Mouse (Mus musculus): ENCODE results near the gene Snai1. TPM values are rescaled to one million over a fixed set of nuclear protein-coding genes. Genes with fewer than 3 reads are reported as not detected.
A peak's percentile ranks its signal among the peaks of the same experiment; 100 is the strongest.

Snai1 gene
- polyA plus RNA-seq, 1 experiment from 2014 or later: 2.7 TPM

- 61% methylated on average over 5 of the region's 5 CpGs for WGBS
- no peak for ATAC-seq (replicated peaks)
These were observed 6.5 kb downstream of the Snai1 start for GRCm38 (mm10) chr2:167544456-167544855.

GRCm38 (mm10) chr2:167546447-167547195 is 8.6 kb downstream of the Snai1 start:
- WGBS: 87% methylated on average over 18 of the region's 18 CpGs
- H3K36me3 ChIP-seq: no peaks in the 10 kb centered on the region
- H3K27ac ChIP-seq (replicated peaks): no peak overlapping the region
- H3K4me1 ChIP-seq: no peaks in the 10 kb centered on the region
- H3K9ac ChIP-seq (replicated peaks): no peak overlapping the region
- no peak overlapping the region for H3K4me2 ChIP-seq (replicated peaks)
- H3K4me3 ChIP-seq: no peak overlapping the region
- no peaks in the 10 kb centered on the region for H3K9me3 ChIP-seq
- no peaks in the 10 kb centered on the region for H3K27me3 ChIP-seq
- ATAC-seq (replicated peaks): no peak

More at GRCm38 (mm10) chr2:167544456-167544855, 6.5 kb downstream of the Snai1 start:
- Histone ChIP-seq H3K27ac (replicated peaks) (no peak overlapping the region), H3K4me2 (replicated peaks) (no peak overlapping the region), H3K36me3 (no peaks in the 10 kb centered on the region), H3K4me1 (no peaks in the 10 kb centered on the region), H3K27me3 (peaks cover 11% of the 10 kb centered on the region; the same call in 1 of the 2 replicates), H3K9me3 (no peaks in the 10 kb centered on the region), H3K9ac (replicated peaks) (no peak overlapping the region), H3K4me3 (no peak overlapping the region)

- ATAC-seq (replicated peaks): no peak
- no peak overlapping the region for H3K9ac ChIP-seq (replicated peaks)
- 76% methylated on average over 8 of the region's 8 CpGs for WGBS
- H3K4me2 ChIP-seq (replicated peaks): no peak overlapping the region
- no peaks in the 10 kb centered on the region for H3K4me1 ChIP-seq
- no peak overlapping the region for H3K27ac ChIP-seq (replicated peaks)
- no peaks in the 10 kb centered on the region for H3K27me3 ChIP-seq
- H3K4me3 ChIP-seq: no peak overlapping the region
- no peaks in the 10 kb centered on the region for H3K36me3 ChIP-seq
- H3K9me3 ChIP-seq: no peaks in the 10 kb centered on the region
These were observed 9.4 kb downstream of the Snai1 start for GRCm38 (mm10) chr2:167547444-167547843.

DNA sequence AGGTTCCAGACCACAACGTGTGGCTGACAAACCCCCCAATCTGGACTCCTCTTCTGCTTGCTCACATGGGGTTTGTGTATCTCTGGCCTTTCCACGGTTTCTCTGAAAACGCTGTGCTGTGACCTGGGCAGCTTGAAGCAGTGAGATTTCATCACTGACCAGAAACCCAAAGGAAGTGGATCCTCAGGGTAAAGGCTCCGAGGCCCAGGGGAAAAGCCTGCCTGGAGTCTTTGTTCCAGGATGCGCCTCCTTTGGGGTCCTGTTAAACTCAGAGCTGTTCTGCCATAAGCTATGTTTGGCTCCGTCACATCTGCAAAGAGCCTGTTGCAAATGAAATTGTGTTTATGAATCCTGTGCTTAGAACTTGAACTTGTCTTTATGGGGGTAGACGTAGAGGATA is 11.0 kb downstream of the Snai1 start:
- Histone ChIP-seq H3K36me3 (no peaks in the 10 kb centered on the region), H3K4me3 (no peak overlapping the region), H3K4me1 (no peaks in the 10 kb centered on the region), H3K9me3 (no peaks in the 10 kb centered on the region), H3K4me2 (replicated peaks) (no peak overlapping the region), H3K27me3 (no peaks in the 10 kb centered on the region), H3K9ac (replicated peaks) (no peak overlapping the region), H3K27ac (replicated peaks) (no peak overlapping the region)
- 84% methylated on average over 7 of the region's 7 CpGs for WGBS
- ATAC-seq (replicated peaks): no peak

- Histone ChIP-seq H3K4me1 (no peaks in the 10 kb centered on the region), H3K4me3 (no peak overlapping the region), H3K4me2 (replicated peaks) (no peak overlapping the region), H3K36me3 (no peaks in the 10 kb centered on the region), H3K27me3 (no peaks in the 10 kb centered on the region), H3K9ac (replicated peaks) (no peak overlapping the region), H3K9me3 (no peaks in the 10 kb centered on the region), H3K27ac (replicated peaks) (no peak overlapping the region)
- 78% methylated on average over 8 of the region's 8 CpGs for WGBS
- no peak for ATAC-seq (replicated peaks)
These were observed 12.4 kb downstream of the Snai1 start for GRCm38 (mm10) chr2:167550341-167550854.

DNA sequence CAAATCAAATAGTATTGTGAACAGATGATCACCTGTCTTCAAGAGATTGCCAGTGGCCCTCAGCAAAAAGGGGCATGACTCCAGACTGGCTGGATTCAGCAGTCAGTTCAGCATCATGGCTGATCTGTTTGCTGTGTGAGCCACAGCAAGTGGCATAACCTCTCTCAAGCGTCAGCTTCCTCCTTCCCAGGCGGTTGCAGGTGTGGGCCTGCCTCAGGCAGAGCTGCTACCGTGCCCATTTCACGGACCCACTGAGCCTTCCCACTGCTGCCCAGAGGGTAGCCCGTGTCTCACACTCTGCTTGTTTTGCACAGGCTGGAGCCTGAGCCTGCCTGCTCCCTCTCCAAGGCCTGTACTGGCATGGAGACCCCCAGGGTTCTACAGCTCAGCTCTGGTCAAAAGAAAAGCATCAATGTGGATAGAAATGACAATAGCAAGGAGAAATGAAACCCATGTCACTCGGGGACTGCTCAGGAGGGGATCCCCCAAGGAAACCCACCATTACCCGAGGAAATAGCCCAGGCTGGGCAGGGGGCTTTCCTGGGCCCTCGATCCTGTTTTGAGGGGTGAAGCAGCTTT is 13.4 kb downstream of the Snai1 start:
- H3K4me3 ChIP-seq: no peak overlapping the region
- no peaks in the 10 kb centered on the region for H3K9me3 ChIP-seq
- ATAC-seq (replicated peaks): no peak
- WGBS: 76% methylated on average over 8 of the region's 8 CpGs
- H3K9ac ChIP-seq (replicated peaks): no peak overlapping the region
- H3K27ac ChIP-seq (replicated peaks): no peak overlapping the region
- no peaks in the 10 kb centered on the region for H3K4me1 ChIP-seq
- no peaks in the 10 kb centered on the region for H3K27me3 ChIP-seq
- no peaks in the 10 kb centered on the region for H3K36me3 ChIP-seq
- no peak overlapping the region for H3K4me2 ChIP-seq (replicated peaks)

DNA sequence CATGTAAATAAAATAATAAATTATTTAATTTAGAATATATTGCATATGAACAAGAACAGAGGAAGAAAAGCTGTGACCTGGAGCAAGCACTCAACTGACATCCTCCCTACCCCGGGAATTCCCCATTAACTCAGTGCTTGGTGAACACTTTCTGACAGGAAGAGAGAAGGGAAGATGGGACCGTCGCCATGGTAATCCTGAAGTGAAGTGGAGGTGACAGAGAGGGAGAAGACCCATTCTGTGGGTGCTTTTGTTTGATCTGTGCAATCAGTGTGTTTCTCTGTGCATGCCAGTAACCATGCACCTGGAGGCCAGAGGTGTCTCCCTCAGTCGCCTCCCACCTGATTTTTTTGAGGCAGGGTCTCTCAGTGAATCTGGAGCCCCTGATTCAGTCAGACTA is 14.3 kb downstream of the Snai1 start:
- no peak overlapping the region for H3K27ac ChIP-seq (replicated peaks)
- H3K9ac ChIP-seq (replicated peaks): no peak overlapping the region
- 92% methylated on average over 4 of the region's 4 CpGs for whole genome bisulfite sequencing
- no peaks in the 10 kb centered on the region for H3K27me3 ChIP-seq
- no peaks in the 10 kb centered on the region for H3K9me3 ChIP-seq
- H3K4me3 ChIP-seq: no peak overlapping the region
- no peak overlapping the region for H3K4me2 ChIP-seq (replicated peaks)
- H3K36me3 ChIP-seq: no peaks in the 10 kb centered on the region
- ATAC-seq (replicated peaks): no peak
- no peaks in the 10 kb centered on the region for H3K4me1 ChIP-seq

GRCm38 (mm10) chr2:167552927-167553402 is 15.0 kb downstream of the Snai1 start:
- no peaks in the 10 kb centered on the region for H3K36me3 ChIP-seq
- H3K9me3 ChIP-seq: no peaks in the 10 kb centered on the region
- H3K27me3 ChIP-seq: no peaks in the 10 kb centered on the region
- no peaks in the 10 kb centered on the region for H3K4me1 ChIP-seq
- ATAC-seq (replicated peaks): no peak
- no peak overlapping the region for H3K4me3 ChIP-seq
- 24% methylated on average over 11 of the region's 11 CpGs for WGBS
- no peak overlapping the region for H3K4me2 ChIP-seq (replicated peaks)
- H3K9ac ChIP-seq (replicated peaks): no peak overlapping the region
- no peak overlapping the region for H3K27ac ChIP-seq (replicated peaks)

- Histone ChIP-seq H3K36me3 (no peaks in the 10 kb centered on the region), H3K9me3 (no peaks in the 10 kb centered on the region), H3K4me1 (0 out of 2 replicates have a peak, but pooled peaks cover 8% of the 10 kb centered on the region), H3K27ac (replicated peaks) (no peak overlapping the region), H3K9ac (replicated peaks) (no peak overlapping the region), H3K27me3 (peaks cover 9% of the 10 kb centered on the region; the same call in 1 of the 2 replicates), H3K4me2 (replicated peaks) (no peak overlapping the region), H3K4me3 (no peak overlapping the region)
- WGBS: 95% methylated on average over 5 of the region's 5 CpGs
- no peak for ATAC-seq (replicated peaks)
These were observed 17.8 kb downstream of the Snai1 start for GRCm38 (mm10) chr2:167555766-167556165.

DNA sequence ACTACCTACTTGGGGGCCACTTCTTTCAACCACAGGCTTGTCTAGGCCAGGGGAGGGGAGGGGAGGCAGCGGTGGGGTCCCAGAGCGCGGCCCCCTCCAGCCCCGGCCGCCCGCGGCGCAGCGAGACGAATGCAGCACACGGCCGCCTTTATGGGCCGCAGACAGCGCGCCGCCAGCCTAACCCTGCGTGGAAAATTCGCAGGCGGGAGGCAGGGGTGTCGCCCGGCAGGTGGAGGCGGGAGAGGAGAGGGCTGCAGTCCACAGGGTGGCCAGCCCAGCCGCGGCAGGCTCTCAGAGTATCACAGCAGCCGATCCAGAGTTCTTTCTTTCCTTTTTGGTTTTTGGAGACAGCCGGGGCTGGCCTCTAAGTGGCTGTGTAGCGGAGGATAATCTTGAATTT is 21.4 kb downstream of the Snai1 start:
- Histone ChIP-seq H3K4me2 (replicated peaks) (peak overlapping the region; percentile 41), H3K9ac (replicated peaks) (0 out of 2 replicates have a peak overlapping the region, but pooled peaks have one; percentile 26), H3K36me3 (no peaks in the 10 kb centered on the region), H3K4me3 (peak overlapping the region; percentile 21; the same call in 1 of the 2 replicates), H3K27ac (replicated peaks) (no peak overlapping the region), H3K4me1 (peaks cover 19% of the 10 kb centered on the region; the same call in 1 of the 2 replicates), H3K9me3 (no peaks in the 10 kb centered on the region), H3K27me3 (peaks cover 9% of the 10 kb centered on the region; the same call in 1 of the 2 replicates)
- 22% methylated on average over 27 of the region's 27 CpGs for WGBS
- no peak for ATAC-seq (replicated peaks)

GRCm38 (mm10) chr2:167562101-167562500 is 24.1 kb downstream of the Snai1 start:
- no peak overlapping the region for H3K4me3 ChIP-seq
- WGBS: 15% methylated on average over 7 of the region's 8 CpGs
- H3K4me2 ChIP-seq (replicated peaks): no peak overlapping the region
- H3K9me3 ChIP-seq: no peaks in the 10 kb centered on the region
- H3K27me3 ChIP-seq: peaks cover 9% of the 10 kb centered on the region; the same call in 1 of the 2 replicates
- no peak overlapping the region for H3K9ac ChIP-seq (replicated peaks)
- no peaks in the 10 kb centered on the region for H3K36me3 ChIP-seq
- ATAC-seq (replicated peaks): 0 out of 2 replicates have a peak, but pooled peaks have one; percentile 27
- no peak overlapping the region for H3K27ac ChIP-seq (replicated peaks)
- H3K4me1 ChIP-seq: peaks cover 19% of the 10 kb centered on the region; the same call in 1 of the 2 replicates

DNA sequence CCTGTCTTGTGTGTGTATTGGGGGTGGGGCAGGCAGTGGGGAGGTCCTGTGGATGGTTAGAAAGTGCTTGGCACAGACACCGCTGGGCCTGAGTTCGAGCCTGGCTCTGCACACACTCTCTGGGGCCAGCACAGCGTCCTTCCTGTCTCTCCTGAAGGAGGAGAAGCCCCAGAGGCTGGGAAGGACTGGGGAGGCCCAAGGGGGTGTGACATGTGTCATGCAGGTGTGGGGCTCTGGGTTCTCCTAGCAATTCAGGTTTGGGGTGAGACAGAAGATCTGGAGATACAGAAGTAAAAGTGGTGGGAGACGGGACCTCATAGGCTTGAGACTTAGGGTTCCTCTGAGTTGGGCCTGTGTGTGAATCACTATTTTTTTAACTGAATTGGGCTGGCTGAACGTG is 25.0 kb downstream of the Snai1 start:
- no peaks in the 10 kb centered on the region for H3K36me3 ChIP-seq
- no peak overlapping the region for H3K9ac ChIP-seq (replicated peaks)
- peaks cover 9% of the 10 kb centered on the region; the same call in 1 of the 2 replicates for H3K27me3 ChIP-seq
- H3K27ac ChIP-seq (replicated peaks): no peak overlapping the region
- ATAC-seq (replicated peaks): no peak
- H3K4me2 ChIP-seq (replicated peaks): no peak overlapping the region
- H3K4me1 ChIP-seq: peaks cover 19% of the 10 kb centered on the region; the same call in 1 of the 2 replicates
- 75% methylated on average over 5 of the region's 5 CpGs for WGBS
- no peaks in the 10 kb centered on the region for H3K9me3 ChIP-seq
- no peak overlapping the region for H3K4me3 ChIP-seq

Data from forebrain, embryonic 15.5 days (tissue).